Mouse (Mus musculus): ENCODE measurements around the gene Tspan12.

The Tspan12 gene

GRCm38 (mm10) chr6:21774213-21774916 is 78.0 kb downstream of the Tspan12 start:
- in situ Hi-C loops (cut with MseI, MboI), result no loop called here

- in situ Hi-C loops (cut with MseI, MboI), result no loop called here
Measured at GRCm38 (mm10) chr6:21769447-21769809, 82.9 kb downstream of the Tspan12 start.

- in situ Hi-C loops (cut with MseI, MboI), result no loop called here
Measured at GRCm38 (mm10) chr6:21768745-21769446, 83.4 kb downstream of the Tspan12 start.

DNA sequence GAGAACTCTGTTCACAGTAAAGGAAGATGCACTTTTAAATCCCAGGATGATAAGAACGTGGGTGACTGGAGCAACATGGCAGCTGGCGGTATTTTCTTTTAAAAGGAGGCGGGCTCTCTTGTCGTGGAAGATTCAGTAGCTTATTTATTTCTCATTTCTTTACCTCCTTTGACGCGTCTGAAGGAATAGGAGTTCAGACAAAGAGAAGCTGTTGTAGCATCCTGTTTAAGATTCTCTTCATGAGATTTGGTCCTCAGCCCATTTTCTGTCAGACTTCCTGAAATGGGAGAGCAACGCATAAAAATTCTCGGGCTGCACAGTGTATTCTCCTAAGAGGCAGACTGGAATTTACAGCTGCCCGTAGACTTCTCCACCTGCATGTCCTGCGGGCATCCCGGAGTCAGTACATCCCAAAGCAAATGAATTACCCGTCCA is 84.5 kb downstream of the Tspan12 start:
- in situ Hi-C loops (cut with MseI, MboI), result no loop called here

GRCm38 (mm10) chr6:21747536-21747935 is 104.8 kb downstream of the Tspan12 start:
- in situ Hi-C loops (cut with MseI, MboI), result no loop called here

DNA sequence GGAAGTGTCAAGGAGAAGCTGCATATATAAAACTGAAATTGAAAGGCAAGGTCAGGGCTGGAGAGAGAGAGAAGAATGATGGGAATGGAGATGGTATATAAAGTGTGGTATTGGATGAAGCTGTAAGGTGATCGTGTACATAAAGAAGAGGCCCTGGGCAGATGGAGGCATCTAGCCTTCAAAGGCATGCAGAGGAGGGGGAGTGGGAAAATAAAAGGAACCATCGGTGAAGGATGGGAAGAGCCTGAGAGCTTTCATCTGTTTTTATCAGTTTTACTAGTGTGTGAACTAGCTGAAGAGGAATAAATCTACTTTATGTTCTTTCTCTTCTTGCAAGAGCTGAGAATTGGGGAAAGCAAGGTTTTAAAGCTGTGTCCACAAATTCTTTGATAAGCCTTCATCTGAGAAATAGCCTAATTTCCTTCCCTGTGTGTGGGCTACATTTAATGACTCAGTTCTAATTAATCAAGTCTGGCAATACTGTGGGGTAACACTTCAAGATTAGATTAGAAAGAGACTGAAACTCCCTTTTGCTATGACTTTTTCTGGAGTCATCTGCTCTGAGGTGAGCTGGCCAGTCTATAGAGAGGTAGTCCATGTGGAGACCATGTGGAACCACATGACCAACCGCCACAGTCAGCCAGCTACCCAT is 107.6 kb downstream of the Tspan12 start:
- in situ Hi-C loops (cut with MseI, MboI), result no loop called here

DNA sequence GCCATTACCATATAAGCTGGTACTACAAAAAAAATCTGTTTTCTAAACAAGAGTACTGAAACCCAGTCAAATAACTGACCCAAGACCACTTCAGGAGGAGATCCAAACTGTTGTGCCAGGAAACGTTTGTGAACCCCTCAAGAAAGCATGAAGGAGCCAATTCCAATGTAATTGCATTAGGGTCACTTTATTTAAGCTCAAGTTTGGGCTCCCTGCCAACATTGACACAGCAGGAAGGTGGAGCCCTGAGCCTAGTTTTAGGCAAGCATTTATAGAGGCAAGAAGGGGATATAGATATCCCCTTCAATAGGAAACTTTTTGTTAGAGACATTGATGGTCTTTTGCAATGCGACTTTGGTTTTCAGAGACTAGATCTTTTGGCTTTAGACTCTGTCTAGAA is 111.7 kb downstream of the Tspan12 start:
- in situ Hi-C loops (cut with MseI, MboI), result no loop called here

- in situ Hi-C loops (cut with MseI, MboI), result no loop called here
Measured at GRCm38 (mm10) chr6:21722238-21722637, 130.1 kb downstream of the Tspan12 start.
